Mouse (Mus musculus): Measurements from ENCODE around the gene Zfhx3. TPM values are rescaled to one million over a fixed set of nuclear protein-coding genes. Genes with fewer than 3 reads are reported as not detected.
"Not testable (repeated sequence)": the region's sequence is repeated elsewhere in the genome, so short reads cannot be mapped to it uniquely, and the experiment has no call there.

Zfhx3 gene
- 32.0 and 32.2 TPM in 2 replicates for polyA plus RNA-seq (2014; fragmentation: Nextera tagmentation; extraction: Ambion mirVana)

- Histone ChIP-seq H3K9me3 (ENCODE audit: control insufficient read depth, low read length) (no peaks in the 10 kb centered on the region), H3K36me3 (ENCODE audit: control insufficient read depth, insufficient read depth, low read length) (no peaks in the 10 kb centered on the region), H3K4me2 (ENCODE audit: low read depth, low read length) (peak within 1 kb of the TSS; percentile 51), H3K9ac (replicated peaks; ENCODE audit: low read depth, low read length) (peak within 1 kb of the TSS; percentile 26; the same call in 1 of the 2 replicates), H3K27me3 (ENCODE audit: control insufficient read depth, insufficient read depth, low read length) (no peaks in the 10 kb centered on the region), H3K4me3 (ENCODE audit: low read depth, low read length) (peak within 1 kb of the TSS; percentile 26), H3K27ac (ENCODE audit: low read depth, low read length) (peak within 1 kb of the TSS; percentile 77), H3K4me1 (ENCODE audit: control insufficient read depth, insufficient read depth, low read length) (peaks cover 15% of the 10 kb centered on the region; the same call in 1 of the 2 replicates)
- no peak for ATAC-seq (ENCODE audit: low read depth)
- 17% methylated on average over 11 of the region's 11 CpGs for WGBS
Measured at GRCm38 (mm10) chr8:107941922-107942694, at the start of gene Zfhx3. Gene Zfhx3 (plus strand): TSS chr8:107942644.

GRCm38 (mm10) chr8:107918984-107919383, 23.5 kb upstream of the Zfhx3 start:
- 79% methylated on average over 12 of the region's 12 CpGs for WGBS
- no peak overlapping the region for H3K27ac ChIP-seq (ENCODE audit: low read depth, low read length)
- ATAC-seq (ENCODE audit: low read depth): no peak

GRCm38 (mm10) chr8:107926149-107926548, 16.3 kb upstream of the Zfhx3 start:
- Histone ChIP-seq H3K27ac (ENCODE audit: low read depth, low read length) (no peak overlapping the region), H3K4me2 (ENCODE audit: low read depth, low read length) (no peak overlapping the region), H3K9ac (replicated peaks; ENCODE audit: low read depth, low read length) (no peak overlapping the region), H3K27me3 (ENCODE audit: control insufficient read depth, insufficient read depth, low read length) (no peaks in the 10 kb centered on the region), H3K36me3 (ENCODE audit: control insufficient read depth, insufficient read depth, low read length) (no peaks in the 10 kb centered on the region), H3K4me1 (ENCODE audit: control insufficient read depth, insufficient read depth, low read length) (no peaks in the 10 kb centered on the region), H3K9me3 (ENCODE audit: control insufficient read depth, low read length) (no peaks in the 10 kb centered on the region), H3K4me3 (ENCODE audit: low read depth, low read length) (no peak overlapping the region)
- no peak for ATAC-seq (ENCODE audit: low read depth)
- 83% methylated on average over 15 of the region's 15 CpGs for WGBS

More at GRCm38 (mm10) chr8:107918984-107919383, 23.5 kb upstream of the Zfhx3 start:
- Histone ChIP-seq H3K36me3 (ENCODE audit: control insufficient read depth, insufficient read depth, low read length) (no peaks in the 10 kb centered on the region), H3K4me2 (ENCODE audit: low read depth, low read length) (no peak overlapping the region), H3K4me3 (ENCODE audit: low read depth, low read length) (no peak overlapping the region), H3K9ac (replicated peaks; ENCODE audit: low read depth, low read length) (no peak overlapping the region), H3K9me3 (ENCODE audit: control insufficient read depth, low read length) (no peaks in the 10 kb centered on the region), H3K27me3 (ENCODE audit: control insufficient read depth, insufficient read depth, low read length) (no peaks in the 10 kb centered on the region), H3K4me1 (ENCODE audit: control insufficient read depth, insufficient read depth, low read length) (0 out of 2 replicates have a peak, but pooled peaks cover 4% of the 10 kb centered on the region)

DNA sequence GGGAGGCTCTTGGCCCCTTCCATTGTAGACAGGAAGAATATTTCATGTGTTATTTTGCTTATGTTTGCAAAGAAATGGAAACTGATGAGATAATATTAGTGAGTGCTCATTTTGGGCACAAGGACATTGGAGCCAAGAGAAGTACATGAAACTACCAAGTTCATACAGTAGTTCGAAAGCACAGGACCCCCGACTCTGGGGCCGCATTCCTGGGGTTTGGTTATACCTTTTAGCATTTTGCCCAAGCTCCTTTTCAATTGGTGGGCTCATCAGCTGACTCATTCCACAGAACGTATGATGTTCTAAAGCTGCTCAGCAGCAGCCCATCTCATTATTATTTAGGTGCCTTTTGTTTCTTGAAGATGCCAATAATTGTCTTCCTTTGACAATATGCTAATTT, 5.7 kb upstream of the Zfhx3 start:
- Histone ChIP-seq H3K9ac (replicated peaks; ENCODE audit: low read depth, low read length) (no peak overlapping the region), H3K4me1 (ENCODE audit: control insufficient read depth, insufficient read depth, low read length) (no peaks in the 10 kb centered on the region), H3K4me2 (ENCODE audit: low read depth, low read length) (no peak overlapping the region), H3K27ac (ENCODE audit: low read depth, low read length) (no peak overlapping the region), H3K9me3 (ENCODE audit: control insufficient read depth, low read length) (no peaks in the 10 kb centered on the region), H3K4me3 (ENCODE audit: low read depth, low read length) (no peak overlapping the region), H3K36me3 (ENCODE audit: control insufficient read depth, insufficient read depth, low read length) (no peaks in the 10 kb centered on the region), H3K27me3 (ENCODE audit: control insufficient read depth, insufficient read depth, low read length) (no peaks in the 10 kb centered on the region)
- ATAC-seq (ENCODE audit: low read depth): no peak
- 87% methylated on average over 4 of the region's 4 CpGs for WGBS

GRCm38 (mm10) chr8:107938231-107938630, 4.2 kb upstream of the Zfhx3 start:
- H3K9me3 ChIP-seq (ENCODE audit: control insufficient read depth, low read length); H3K4me1 ChIP-seq (ENCODE audit: control insufficient read depth, insufficient read depth, low read length); H3K4me3 ChIP-seq (ENCODE audit: low read depth, low read length); H3K9ac ChIP-seq (replicated peaks; ENCODE audit: low read depth, low read length); H3K27ac ChIP-seq (ENCODE audit: low read depth, low read length); H3K4me2 ChIP-seq (ENCODE audit: low read depth, low read length); ATAC-seq (ENCODE audit: low read depth); H3K27me3 ChIP-seq (ENCODE audit: control insufficient read depth, insufficient read depth, low read length); H3K36me3 ChIP-seq (ENCODE audit: control insufficient read depth, insufficient read depth, low read length): not testable (repeated sequence)
- WGBS: 97% methylated on average over 5 of the region's 5 CpGs

- Histone ChIP-seq H3K4me3 (ENCODE audit: low read depth, low read length) (no peak overlapping the region), H3K9me3 (ENCODE audit: control insufficient read depth, low read length) (no peaks in the 10 kb centered on the region), H3K27me3 (ENCODE audit: control insufficient read depth, insufficient read depth, low read length) (no peaks in the 10 kb centered on the region), H3K36me3 (ENCODE audit: control insufficient read depth, insufficient read depth, low read length) (no peaks in the 10 kb centered on the region), H3K9ac (replicated peaks; ENCODE audit: low read depth, low read length) (no peak overlapping the region), H3K4me2 (ENCODE audit: low read depth, low read length) (no peak overlapping the region), H3K27ac (ENCODE audit: low read depth, low read length) (peak overlapping the region; percentile 66; the same call in 1 of the 2 replicates), H3K4me1 (ENCODE audit: control insufficient read depth, insufficient read depth, low read length) (peaks cover 11% of the 10 kb centered on the region; the same call in 1 of the 2 replicates)
- no peak for ATAC-seq (ENCODE audit: low read depth)
- WGBS: 41% methylated on average over 8 of the region's 8 CpGs
Measured at GRCm38 (mm10) chr8:107940181-107940580, 2.3 kb upstream of the Zfhx3 start.

DNA sequence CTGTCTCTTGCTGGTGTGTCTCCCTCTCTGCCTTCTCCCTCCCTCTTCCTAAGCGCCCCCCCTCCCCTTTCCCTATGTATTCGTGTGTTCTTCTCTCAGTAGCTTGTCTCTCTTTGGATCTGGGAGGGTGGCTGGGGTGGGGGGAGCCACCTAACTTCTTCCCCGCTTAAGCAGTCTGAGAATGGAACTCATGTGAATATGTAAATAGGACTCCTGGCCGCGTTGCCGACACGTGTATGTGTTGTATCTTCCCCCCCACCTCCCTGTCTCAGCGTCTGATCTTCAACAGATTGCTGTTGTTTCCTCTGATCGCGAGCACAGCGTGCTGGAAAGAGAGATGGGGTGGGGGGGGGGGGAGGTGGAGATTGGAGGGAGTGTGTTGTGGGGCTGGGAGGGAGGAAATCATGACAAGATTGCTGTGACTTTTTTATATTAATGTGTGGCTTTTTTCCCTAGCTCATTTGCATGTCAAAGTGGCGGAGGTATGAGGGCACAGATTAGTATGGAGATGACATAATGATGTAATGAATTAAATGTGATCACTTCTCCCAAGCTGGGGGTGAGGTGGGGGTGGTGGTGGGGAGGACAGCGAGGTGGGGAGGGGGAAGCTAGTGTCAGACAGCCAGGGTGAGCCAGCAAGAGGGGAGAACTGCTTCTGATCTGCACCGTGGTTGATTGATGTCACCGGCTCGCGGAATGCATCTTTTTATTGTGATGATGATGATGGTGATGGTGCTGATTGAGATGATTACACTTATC, 487 bp downstream of the Zfhx3 start:
- peak overlapping the region; percentile 26 for H3K4me3 ChIP-seq (ENCODE audit: low read depth, low read length)
- peak overlapping the region; percentile 51 for H3K4me2 ChIP-seq (ENCODE audit: low read depth, low read length)
- H3K27me3 ChIP-seq (ENCODE audit: control insufficient read depth, insufficient read depth, low read length): no peaks in the 10 kb centered on the region
- no peaks in the 10 kb centered on the region for H3K36me3 ChIP-seq (ENCODE audit: control insufficient read depth, insufficient read depth, low read length)
- H3K9ac ChIP-seq (replicated peaks; ENCODE audit: low read depth, low read length): peak overlapping the region; percentile 26; the same call in 1 of the 2 replicates
- peak overlapping the region; percentile 77 for H3K27ac ChIP-seq (ENCODE audit: low read depth, low read length)
- 0% methylated on average over 17 of the region's 17 CpGs for WGBS
- H3K9me3 ChIP-seq (ENCODE audit: control insufficient read depth, low read length): no peaks in the 10 kb centered on the region
- H3K4me1 ChIP-seq (ENCODE audit: control insufficient read depth, insufficient read depth, low read length): peaks cover 15% of the 10 kb centered on the region; the same call in 1 of the 2 replicates
- ATAC-seq (ENCODE audit: low read depth): peak; percentile 54; the same call in 1 of the 2 replicates

DNA sequence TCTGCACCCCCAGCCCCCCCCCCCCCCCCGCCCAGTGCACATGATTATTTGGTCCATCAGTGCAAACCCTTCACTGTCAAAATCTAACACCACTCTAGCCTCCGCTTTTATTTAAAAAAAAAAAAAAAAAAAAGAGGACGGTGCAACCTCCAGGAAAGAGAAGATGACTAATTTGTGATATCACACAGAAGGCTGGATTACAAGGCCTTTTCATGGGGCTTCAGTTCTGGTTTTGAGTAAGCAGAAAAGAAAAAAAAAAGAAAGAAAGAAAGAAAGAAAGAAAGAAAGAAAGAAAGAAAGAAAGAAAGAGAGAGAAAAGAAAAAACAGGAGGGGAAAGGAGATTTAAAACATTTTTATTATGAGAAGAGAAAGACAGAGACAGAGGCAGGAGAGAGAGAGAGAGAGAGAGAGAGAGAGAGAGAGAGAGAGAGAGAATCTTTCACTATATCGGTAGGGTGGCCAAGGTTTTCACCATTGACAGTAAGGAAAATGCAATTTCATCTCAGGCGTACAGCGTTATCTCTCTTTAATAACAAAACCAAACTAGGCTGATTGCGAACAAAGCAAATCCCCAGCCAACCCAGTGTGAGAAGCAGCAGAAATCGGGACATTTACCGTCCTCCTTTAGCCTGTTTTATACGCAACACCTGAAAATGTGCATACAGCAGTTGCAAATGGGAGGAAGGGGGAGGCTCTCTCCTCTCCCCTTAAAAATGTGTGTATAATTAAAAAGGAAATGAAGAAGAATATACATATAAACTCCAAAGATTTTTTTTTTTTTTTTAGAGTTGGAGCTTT, 1.3 kb downstream of the Zfhx3 start:
- H3K9ac ChIP-seq (replicated peaks; ENCODE audit: low read depth, low read length): 0 out of 2 replicates have a peak overlapping the region, but pooled peaks have one; percentile 25
- ATAC-seq (ENCODE audit: low read depth): no peak
- H3K4me3 ChIP-seq (ENCODE audit: low read depth, low read length): peak overlapping the region; percentile 18; the same call in 1 of the 2 replicates
- H3K9me3 ChIP-seq (ENCODE audit: control insufficient read depth, low read length): no peaks in the 10 kb centered on the region
- H3K4me2 ChIP-seq (ENCODE audit: low read depth, low read length): peak overlapping the region; percentile 52
- WGBS: 10% methylated on average over 10 of the region's 10 CpGs
- H3K27ac ChIP-seq (ENCODE audit: low read depth, low read length): peak overlapping the region; percentile 77; the same call in 1 of the 2 replicates
- H3K27me3 ChIP-seq (ENCODE audit: control insufficient read depth, insufficient read depth, low read length): no peaks in the 10 kb centered on the region
- peaks cover 15% of the 10 kb centered on the region; the same call in 1 of the 2 replicates for H3K4me1 ChIP-seq (ENCODE audit: control insufficient read depth, insufficient read depth, low read length)
- H3K36me3 ChIP-seq (ENCODE audit: control insufficient read depth, insufficient read depth, low read length): no peaks in the 10 kb centered on the region

All from neural tube, embryonic 14.5 days (tissue).